Mouse (Mus musculus) fat pad, adult 2 months (tissue): ENCODE results near the gene Wwox.

ENCODE experiments used
- DNase-seq: peaks from one replicate; pipeline ENCODE4 v3.0.0-alpha.2; 2011; ENCODE audit warnings: low read depth, low spot score; ENCODE audit errors: extremely low read depth

Gene Wwox

DNA sequence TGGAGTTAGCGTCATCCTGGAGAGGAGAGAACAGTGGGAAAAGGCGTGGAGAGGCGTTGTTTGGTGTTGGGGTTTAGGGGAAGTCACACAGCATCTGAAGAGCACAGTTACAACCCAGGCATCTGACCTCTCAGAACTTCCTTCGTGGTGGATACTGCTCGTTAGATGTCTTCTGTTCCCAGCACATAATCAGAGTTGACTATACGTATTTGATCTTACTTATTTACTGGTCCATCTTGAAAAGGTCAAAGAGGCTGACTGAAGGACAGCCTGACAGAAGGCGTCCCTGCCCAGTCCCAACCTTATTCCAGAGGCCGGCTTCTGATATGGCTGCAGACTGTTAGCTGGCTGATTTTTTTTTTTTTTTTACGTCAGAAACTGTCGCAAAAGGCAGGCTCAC lies 90.1 kb downstream of the Wwox start:
- no peak for DNase-seq

DNA sequence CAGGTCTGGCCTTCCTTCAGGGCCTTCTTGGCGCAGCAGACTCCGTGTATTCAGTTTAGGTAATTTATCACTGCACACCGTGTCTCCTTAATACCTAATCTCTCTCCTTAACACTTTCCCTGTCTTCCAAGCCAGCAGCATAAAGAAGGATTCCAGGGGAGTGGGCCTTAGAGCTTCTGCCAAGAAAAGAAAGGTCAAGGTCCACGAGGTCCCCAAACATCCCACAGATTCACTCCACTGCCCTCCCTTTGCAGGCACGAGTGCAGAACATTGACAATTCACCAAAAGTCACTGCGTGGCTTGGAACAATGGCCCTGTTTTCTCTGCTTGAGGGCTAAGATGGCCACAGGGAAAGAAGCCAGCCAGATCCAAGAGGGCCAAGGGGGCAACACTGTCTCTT lies 96.7 kb downstream of the Wwox start:
- no peak for DNase-seq

DNA sequence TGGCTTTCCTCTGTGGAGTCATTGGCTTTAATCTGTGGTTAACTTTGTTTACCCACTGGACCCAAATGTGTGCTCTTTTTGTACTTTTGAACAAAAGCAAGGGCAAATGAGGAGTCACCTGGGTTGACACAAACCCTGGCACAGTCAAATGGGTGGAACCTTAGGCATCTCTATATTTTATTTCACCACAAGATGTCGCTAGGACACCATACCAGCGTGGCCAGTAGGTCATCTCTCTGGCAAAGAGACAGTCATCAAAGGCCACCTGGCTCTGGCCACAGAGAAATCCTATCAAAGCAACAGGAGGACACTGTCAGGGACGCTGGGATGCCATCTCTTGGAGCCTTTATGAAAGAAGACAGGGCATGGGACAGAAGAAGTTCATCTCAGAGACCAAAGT lies 101.7 kb downstream of the Wwox start:
- DNase-seq = no peak

DNA sequence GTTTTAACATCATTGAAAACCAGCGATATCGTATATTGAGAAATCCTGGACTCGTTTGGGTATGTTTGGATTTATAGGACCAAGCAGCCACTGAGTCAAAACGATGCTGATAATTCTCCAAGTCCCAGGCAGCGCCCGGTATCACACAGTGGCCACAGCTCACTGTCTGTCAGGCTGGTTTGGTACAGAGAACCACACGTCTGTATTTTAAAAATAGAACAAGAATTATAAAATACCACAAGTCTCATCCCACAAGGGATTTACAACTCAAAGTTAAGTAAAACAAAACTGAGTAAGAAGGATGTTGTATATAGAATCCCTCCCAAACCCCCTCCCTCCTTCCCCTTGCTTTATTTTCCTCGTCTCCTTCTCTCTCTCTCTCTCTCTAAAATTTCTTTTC lies 108.9 kb downstream of the Wwox start:
- no peak for DNase-seq

DNA sequence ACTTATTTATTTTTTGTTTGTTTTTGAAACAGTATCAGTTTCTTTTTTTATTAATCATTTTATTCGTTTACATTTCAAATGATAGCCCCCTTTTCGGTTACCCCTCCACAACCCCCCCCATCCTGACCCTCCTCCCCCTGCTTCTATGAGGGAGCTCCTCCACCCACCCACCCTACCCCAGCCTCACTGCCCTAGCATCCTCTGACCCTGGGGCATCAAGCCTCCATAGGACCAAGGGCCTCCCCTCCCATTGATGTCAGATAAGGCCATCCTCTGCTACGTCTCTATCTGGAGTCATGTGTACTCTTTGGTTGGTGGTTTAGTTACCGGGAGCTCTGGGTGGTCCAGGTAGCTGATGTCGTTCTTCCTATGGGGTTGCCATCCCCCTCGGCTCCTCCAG lies 109.4 kb downstream of the Wwox start:
- DNase-seq = no peak

DNA sequence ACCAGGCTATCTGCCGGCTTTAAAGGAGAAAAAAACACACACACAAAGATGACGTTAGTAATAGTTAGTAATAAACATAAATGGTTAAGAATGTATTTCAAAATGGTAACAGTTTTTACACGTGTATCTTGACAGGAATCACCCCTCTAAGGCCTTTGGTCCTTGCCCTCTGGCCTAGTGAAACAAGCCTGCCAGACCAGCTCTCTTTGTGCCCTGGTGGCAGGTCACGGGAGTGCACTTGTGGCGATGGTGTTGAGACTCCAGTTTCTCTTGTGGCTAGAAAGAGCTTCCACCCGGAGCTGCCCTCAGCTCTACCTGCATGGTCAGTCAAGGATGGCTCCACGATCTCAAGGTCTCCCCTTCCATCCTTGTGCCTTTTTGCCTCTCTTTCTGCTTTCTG lies 110.6 kb downstream of the Wwox start:
- no peak for DNase-seq

- DNase-seq = no peak
These were observed 113.2 kb downstream of the Wwox start for GRCm38 (mm10) chr8:114552606-114553005.

DNA sequence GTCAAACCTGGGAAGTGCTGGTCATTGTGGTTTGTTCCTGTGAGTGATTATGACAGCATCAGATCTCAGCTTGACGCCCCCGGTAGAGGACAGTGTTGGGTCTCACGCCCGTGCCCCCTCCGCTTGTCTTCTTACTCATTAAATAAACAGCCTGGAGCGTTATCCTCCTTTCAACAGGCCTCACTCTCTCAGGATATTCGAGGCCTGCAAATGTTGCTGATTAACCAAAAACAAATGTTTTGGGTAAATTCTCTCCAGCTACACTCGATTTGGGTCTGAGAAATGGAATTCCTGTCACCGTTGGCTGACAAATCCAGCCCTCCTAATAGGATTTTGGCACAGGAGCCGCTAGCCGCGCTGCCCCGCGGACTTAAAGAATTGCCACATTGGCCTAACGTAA lies 115.5 kb downstream of the Wwox start:
- DNase-seq = no peak

DNA sequence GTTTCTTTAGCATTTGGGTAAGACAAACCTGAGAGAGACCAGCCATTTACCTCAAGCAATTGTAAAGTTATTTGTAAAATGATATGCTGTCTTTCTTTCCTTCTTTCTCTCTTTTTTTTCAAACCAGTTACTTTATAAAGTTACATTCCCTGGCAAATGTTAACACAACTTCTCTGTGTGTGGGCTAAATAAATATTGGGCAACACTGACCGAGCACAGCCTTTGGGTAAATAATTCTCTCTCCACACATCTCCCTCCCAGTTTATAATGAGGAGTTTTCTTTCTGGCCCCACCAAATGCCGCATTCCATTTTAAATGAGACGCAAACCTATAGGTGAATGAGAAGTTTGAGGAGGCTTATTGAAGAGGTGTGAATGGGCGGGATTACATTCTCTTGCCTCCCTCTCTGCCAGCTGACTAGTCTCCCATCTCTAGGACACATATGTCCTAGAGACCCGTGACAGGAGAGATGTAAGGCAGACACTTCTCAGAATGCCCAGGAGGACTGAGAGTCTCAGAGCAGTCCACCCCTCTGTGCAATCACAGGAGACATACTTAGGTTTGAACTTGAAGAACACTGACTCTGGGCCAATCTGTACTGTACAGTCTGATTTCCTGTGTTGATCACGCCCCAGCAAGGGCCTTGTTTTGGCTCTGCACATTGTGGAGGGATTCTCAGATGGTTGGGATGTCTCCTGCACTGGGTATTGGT lies 116.2 kb downstream of the Wwox start:
- DNase-seq = no peak

DNA sequence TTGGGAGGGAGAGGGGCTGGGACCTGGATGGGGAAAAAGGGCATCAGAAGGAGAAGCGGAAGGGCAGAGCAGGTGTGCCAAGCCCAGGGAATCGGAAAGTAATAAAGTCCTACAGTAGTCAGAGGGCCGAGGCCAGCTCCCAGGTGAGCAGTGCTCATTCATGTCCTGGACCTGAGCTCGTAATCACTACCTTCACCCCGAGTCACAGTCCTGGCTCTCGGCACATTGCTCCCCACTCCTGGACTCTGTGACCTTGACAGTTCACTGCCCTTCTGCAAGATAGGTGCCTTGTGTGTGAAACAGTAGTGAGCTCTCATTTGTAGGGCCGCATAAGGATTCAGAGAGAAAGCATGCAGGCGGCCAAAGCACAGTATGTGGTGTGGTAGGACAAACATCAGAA lies 121.7 kb downstream of the Wwox start:
- DNase-seq = no peak

- no peak for DNase-seq
These were observed 123.0 kb downstream of the Wwox start for GRCm38 (mm10) chr8:114562486-114562885.

- DNase-seq = no peak
These were observed 123.9 kb downstream of the Wwox start for GRCm38 (mm10) chr8:114563361-114563760.

- no peak for DNase-seq
These were observed 124.6 kb downstream of the Wwox start for GRCm38 (mm10) chr8:114564036-114564435.

DNA sequence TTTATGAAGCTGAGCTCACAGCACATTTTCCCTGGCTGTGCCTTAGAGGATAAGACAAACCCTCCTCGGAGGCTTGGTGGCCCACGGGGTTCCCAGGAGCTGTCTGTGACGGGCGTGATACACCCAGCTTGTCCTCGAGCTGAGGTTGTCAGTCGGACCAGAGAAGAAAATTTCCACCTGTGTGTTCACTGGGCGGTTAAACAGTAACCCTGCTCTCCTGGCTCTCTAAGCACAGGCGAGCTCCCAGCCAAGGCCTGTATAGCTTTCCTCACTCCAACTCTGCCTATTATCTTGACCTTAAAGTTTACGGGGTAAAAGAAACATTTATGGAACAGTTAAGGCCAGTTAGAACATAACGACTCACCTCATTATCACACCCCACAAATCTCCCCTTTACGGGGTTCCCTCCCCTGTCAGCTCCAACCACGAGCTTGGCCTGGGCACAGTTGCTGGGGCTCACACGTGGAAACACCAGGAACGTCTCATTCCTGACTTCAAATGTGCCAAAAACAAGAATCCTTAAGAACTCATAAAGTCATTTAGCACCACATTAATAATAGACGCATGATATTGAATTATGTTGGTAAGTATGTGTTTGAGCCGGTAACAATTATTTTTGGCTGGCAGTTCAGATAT lies 129.2 kb downstream of the Wwox start:
- DNase-seq = no peak

DNA sequence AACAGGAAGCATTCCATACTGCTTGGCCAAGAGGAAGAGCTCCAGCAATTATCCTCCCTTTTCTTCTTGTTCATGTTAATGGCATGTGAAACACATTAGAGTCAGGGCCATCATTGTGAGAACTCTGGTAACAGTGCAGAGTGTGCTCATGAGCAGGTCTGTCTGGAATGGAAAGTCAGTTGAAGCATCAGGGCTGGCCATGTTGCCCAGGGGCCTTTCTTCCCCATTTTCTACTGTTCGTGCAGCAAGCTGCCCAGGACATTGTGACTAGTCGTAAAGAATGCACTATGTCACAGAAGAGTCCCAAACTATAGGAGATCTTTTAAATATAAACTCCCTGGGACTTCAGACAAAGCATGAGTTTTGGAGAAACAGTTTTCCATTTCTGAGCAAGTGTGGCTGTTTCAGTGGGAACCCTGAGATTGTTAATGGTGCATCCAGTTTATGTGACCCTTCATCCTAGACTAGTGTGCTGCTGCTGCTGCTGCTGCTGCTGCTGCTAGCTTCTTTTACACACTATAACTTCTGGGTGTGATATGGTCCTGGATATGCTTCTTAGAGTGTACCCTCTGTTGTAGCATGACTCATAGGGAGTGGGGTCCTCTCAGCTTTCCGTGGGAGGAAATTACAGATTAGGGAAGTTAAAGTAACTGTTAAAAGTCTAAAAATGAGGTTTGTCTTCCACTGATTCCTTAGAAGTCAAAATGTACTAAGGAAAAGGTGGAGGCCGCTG lies 133.7 kb downstream of the Wwox start:
- no peak for DNase-seq

DNA sequence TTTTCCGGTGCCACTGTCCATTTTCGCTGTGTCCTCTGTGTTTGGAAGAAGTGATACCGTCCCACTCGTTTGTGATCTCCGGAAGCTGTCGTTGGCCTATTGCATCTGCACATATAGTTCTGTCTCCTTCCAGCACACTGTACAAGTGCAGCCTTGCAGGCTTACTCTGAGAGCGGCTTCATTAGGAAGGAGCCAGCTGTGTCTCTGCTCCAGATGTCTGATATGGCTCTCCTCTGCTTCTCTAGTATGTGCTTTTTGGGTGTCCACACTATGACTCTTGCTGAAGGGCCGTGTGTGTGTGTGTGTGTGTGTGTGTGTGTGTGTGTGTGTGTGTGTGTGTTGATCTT lies 134.3 kb downstream of the Wwox start:
- DNase-seq = no peak

DNA sequence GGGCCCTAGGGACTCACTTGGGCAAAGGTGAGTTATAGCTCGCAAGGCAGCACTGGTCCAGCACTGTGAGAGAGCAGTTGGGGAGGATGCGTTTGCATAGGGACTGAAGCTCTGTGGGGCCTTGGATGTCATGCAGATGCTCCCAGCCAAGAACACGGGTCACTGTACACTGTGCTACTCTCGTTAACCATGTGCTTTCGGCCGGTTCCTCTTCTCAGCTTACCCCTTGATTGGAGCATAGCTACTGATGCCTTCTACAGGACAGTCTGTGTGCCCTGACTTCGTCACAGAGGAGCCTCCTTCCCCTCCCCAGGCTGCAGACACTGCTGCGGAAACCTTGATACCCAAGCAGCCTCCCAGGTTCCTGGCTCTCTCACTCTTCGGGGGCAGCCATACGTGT lies 139.8 kb downstream of the Wwox start:
- DNase-seq = no peak

DNA sequence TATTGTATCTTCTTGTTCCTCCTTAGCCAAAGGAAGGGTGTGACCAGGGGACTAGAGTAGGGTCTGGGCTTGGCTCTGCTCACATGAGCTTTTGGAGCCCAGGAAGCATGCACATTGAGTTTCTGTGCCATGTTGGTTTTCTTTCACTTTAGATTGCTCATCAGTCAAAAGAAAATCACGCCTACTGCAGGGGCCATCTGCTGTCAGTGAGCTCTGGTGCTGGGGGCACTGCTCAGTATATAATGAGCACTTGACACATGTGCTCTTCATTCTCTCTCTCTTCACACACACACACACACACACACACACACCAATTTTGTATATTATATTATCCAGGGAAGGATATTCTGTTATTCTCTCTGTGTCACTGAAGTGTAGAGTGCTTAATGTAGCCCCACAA lies 141.2 kb downstream of the Wwox start:
- no peak for DNase-seq

GRCm38 (mm10) chr8:114590336-114590867 lies 150.9 kb downstream of the Wwox start:
- DNase-seq = no peak

DNA sequence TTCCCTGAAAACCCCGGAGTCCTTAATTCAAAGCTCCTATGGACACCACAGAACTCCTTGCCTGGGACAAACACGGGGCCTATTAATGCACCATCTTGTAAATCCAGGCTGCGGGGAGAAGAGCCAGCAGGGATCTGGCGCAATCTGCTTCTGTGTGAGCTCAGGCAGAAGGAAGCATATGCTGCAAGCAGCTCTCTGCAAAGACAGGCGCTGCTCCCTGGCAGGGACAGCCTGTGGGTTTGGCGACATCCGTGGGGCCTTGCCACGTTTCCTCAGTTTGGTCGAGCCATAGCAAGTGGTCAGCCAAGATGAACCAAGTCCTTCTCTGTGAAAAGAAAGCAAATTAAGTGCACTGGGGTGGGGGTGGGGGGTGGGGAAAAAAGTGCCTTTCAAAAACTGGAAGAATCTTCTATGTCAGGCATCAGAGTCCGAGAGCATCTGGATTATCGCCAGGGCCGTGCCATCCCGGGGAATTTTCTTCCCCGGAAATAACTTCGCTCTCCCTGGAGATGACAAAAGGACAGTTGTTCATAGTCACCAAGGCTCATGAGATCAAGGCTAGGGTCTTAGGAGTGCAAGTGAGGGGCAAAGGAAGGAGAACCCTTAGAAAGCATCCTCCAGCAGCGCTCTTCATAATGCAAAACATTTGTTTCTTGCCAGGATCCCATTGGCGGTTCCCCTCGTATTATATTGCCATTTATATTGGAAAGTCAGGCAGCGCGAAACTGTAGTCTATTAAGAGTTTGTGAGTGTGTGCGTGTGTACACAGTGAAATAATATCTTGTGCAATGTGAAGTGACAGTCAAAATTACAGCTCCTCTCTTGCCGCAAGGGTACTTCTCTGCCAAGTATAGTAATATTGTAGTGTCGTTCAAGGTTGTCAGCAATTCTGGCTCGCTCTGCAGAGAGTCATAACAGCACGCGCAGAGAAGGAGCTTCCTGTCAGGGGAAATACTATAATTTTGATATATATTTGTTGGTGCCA lies 152.1 kb downstream of the Wwox start:
- DNase-seq = peak; percentile 47
